Mouse (Mus musculus) brain, embryonic 14.5 days (tissue): ENCODE results near the gene Nhej1.

ENCODE experiments used
- CTCF ChIP-seq: fragments of 200-500 bp; IDR thresholded peaks from 2 replicates; pipeline ENCODE4 v1.5.1; 2012; ENCODE audit warnings: inconsistent platforms, mild to moderate bottlenecking, moderate library complexity, borderline replicate concordance; ENCODE audit not compliant: insufficient read depth, insufficient read length; ENCODE audit errors: extremely low read depth
- POLR2A ChIP-seq: fragments of 200-500 bp; IDR thresholded peaks from 2 replicates; pipeline ENCODE4 v1.6.1; 2012; ENCODE audit warnings: mild to moderate bottlenecking, inconsistent platforms, borderline replicate concordance; ENCODE audit not compliant: poor library complexity, insufficient read depth, insufficient read length, severe bottlenecking; ENCODE audit errors: extremely low read depth

GRCm38 (mm10) chr1:74967962-74968580, 156.9 kb downstream of the Nhej1 start:
- TF ChIP-seq CTCF: no peak
- no peak for TF ChIP-seq POLR2A
